In genomic region chr10:84483069-84483468, GRCm38 (mm10) we compare ENCODE assay signal across 24 mouse cellular contexts. TPM values are rescaled to one million over a fixed set of nuclear protein-coding genes. Genes with fewer than 3 reads are reported as not detected.
DNase-seq lines count a peak whose midpoint lies in the region; ATAC-seq and TF ChIP-seq lines count a peak whose summit lies in the region.
"Had no signal": no experiment of that assay in that cellular context is flagged by ENCODE, and none has a peak within 500 bp of the region (broad histone marks: within the 10 kb centered on the region; RNA-seq: fewer than 3 reads in every experiment).

No protein-coding gene starts in this region.

- no peaks in the 10 kb centered on the region for H3K9me3 ChIP-seq in kidney, embryonic 15.5 days (replicated peaks)
- H3K9me3 ChIP-seq in MEL (replicated peaks; ENCODE audit: insufficient read depth, low read length), result no peaks in the 10 kb centered on the region
- H3K9me3 ChIP-seq in stomach, postnatal 0 days (ENCODE audit: control insufficient read depth, low read length), result no peaks in the 10 kb centered on the region
- H3K9me3 ChIP-seq: embryonic facial prominence, embryonic 13.5 days; forebrain, embryonic 12.5 days; G1E; heart, embryonic 13.5 days; hindbrain, embryonic 15.5 days had no signal

- no peak for DNase-seq in kidney, postnatal 25 days
- peak; percentile 36 for DNase-seq in 3T3-L1 (ENCODE audit: low read depth, low spot score)
- DNase-seq in MEL (ENCODE audit: low read depth, low spot score), result peak; percentile 75
- DNase-seq in stomach, postnatal 0 days (ENCODE audit: low spot score), result no peak
- DNase-seq in right cerebral cortex, postnatal 25 days, result no peak
- DNase-seq in layer of hippocampus, postnatal 25 days (ENCODE audit: extremely low spot score in 1 of 2, low spot score in 1 of 2), result no peak
- DNase-seq: adrenal gland, adult 2 months; adrenal gland, postnatal 25 days; B cell, adult 2 months; cerebellum, adult 18-20 months; cerebellum, adult 9-11 months; cerebellum, postnatal 36 days; forebrain, postnatal 0 days; gastrocnemius, adult 2 months; gastrocnemius, postnatal 36 days; heart, adult 11 months; heart, postnatal 36 days had no signal

- no peak overlapping the region for H3K4me2 ChIP-seq in kidney, embryonic 15.5 days
- H3K4me2 ChIP-seq in stomach, postnatal 0 days (replicated peaks; ENCODE audit: low read depth), result no peak overlapping the region
- H3K4me2 ChIP-seq: embryonic facial prominence, embryonic 13.5 days; forebrain, embryonic 12.5 days; heart, embryonic 13.5 days; hindbrain, embryonic 15.5 days had no signal

- TF ChIP-seq RAD21 in MEL (IDR thresholded peaks at IDR 0.05; ENCODE audit: low read depth, low read length), result peak; percentile 35

- H3K27me3 ChIP-seq in kidney, embryonic 15.5 days, result no peaks in the 10 kb centered on the region
- 0 out of 4 replicates have a peak, but pooled peaks cover 0 to 2% of the 10 kb centered on the region in 2 experiments for H3K27me3 ChIP-seq in MEL (ENCODE audit: control insufficient read depth in 1 of 2, insufficient read depth in 2 of 2, low read length in 2 of 2)
- no peaks in the 10 kb centered on the region for H3K27me3 ChIP-seq in stomach, postnatal 0 days (ENCODE audit: control insufficient read depth, insufficient read depth, low read length)
- H3K27me3 ChIP-seq: embryonic facial prominence, embryonic 13.5 days; forebrain, embryonic 12.5 days; heart, embryonic 13.5 days; hindbrain, embryonic 15.5 days had no signal

- H3K36me3 ChIP-seq in kidney, embryonic 15.5 days, result no peaks in the 10 kb centered on the region
- H3K36me3 ChIP-seq in MEL (ENCODE audit: control insufficient read depth in 1 of 2, insufficient read depth in 2 of 2, low read length in 2 of 2), result peaks cover 0 to 10% of the 10 kb centered on the region in 2 experiments; a peak in 2 of 4 replicates
- H3K36me3 ChIP-seq in stomach, postnatal 0 days (ENCODE audit: control insufficient read depth, insufficient read depth, low read length), result no peaks in the 10 kb centered on the region
- H3K36me3 ChIP-seq: embryonic facial prominence, embryonic 13.5 days; forebrain, embryonic 12.5 days; G1E; heart, embryonic 13.5 days; hindbrain, embryonic 15.5 days had no signal

- no peak for TF ChIP-seq POLR2A in MEL (IDR thresholded peaks at IDR 0.05; ENCODE audit: control insufficient read depth in 1 of 2, insufficient read depth in 1 of 2, low read depth in 1 of 2, low read length in 2 of 2, poor library complexity in 1 of 2)

- peak; percentile 25 to 56 (median 33); a peak in 5 of 6 replicates for TF ChIP-seq CTCF in MEL (IDR thresholded peaks at IDR 0.05 in 2 of 3, conservative IDR thresholded peaks at IDR 0.05 in 1 of 3; ENCODE audit: control insufficient read depth in 1 of 3, insufficient read depth in 1 of 3, low read depth in 2 of 3, low read length in 3 of 3, poor library complexity in 1 of 3, severe bottlenecking in 1 of 3)
- TF ChIP-seq CTCF in stomach, postnatal 0 days (IDR thresholded peaks at IDR 0.05; ENCODE audit: low read depth), result peak; percentile 40

- H3K4me3 ChIP-seq in kidney, embryonic 15.5 days (replicated peaks), result no peak overlapping the region
- H3K4me3 ChIP-seq in MEL (ENCODE audit: control insufficient read depth in 1 of 2, insufficient read depth in 1 of 2, low read depth in 2 of 2, low read length in 2 of 2), result peak overlapping the region; percentile 62 to 64
- H3K4me3 ChIP-seq in stomach, postnatal 0 days (ENCODE audit: low read depth, low read length), result no peak overlapping the region
- H3K4me3 ChIP-seq: embryonic facial prominence, embryonic 13.5 days; forebrain, embryonic 12.5 days; gastrocnemius, adult 2 months; heart, embryonic 13.5 days; hindbrain, embryonic 15.5 days had no signal

- H3K79me2 ChIP-seq in MEL (ENCODE audit: control insufficient read depth, insufficient read depth, low read length, poor library complexity), result no peaks in the 10 kb centered on the region; the same call in 1 of the 2 replicates

- peaks cover 30% of the 10 kb centered on the region for H3K4me1 ChIP-seq in kidney, embryonic 15.5 days
- peaks cover 0 to 15% of the 10 kb centered on the region in 2 experiments; a peak in 2 of 4 replicates for H3K4me1 ChIP-seq in MEL (ENCODE audit: control insufficient read depth in 1 of 2, insufficient read depth in 2 of 2, low read length in 2 of 2)
- H3K4me1 ChIP-seq in stomach, postnatal 0 days (replicated peaks; ENCODE audit: control insufficient read depth, insufficient read depth), result no peaks in the 10 kb centered on the region

- no peak overlapping the region for H3K9ac ChIP-seq in kidney, embryonic 15.5 days
- H3K9ac ChIP-seq in MEL (ENCODE audit: control insufficient read depth, low read depth, low read length, poor library complexity, severe bottlenecking), result peak overlapping the region; percentile 71
- H3K9ac ChIP-seq in stomach, postnatal 0 days (ENCODE audit: low read length), result no peak overlapping the region
- H3K9ac ChIP-seq: embryonic facial prominence, embryonic 13.5 days; forebrain, embryonic 12.5 days; forebrain, postnatal 0 days; heart, embryonic 13.5 days; hindbrain, embryonic 15.5 days had no signal

- 78% methylated on average over 2 of the region's 2 CpGs for WGBS in kidney, embryonic 15.5 days
- WGBS in stomach, postnatal 0 days, result 69% methylated on average over 2 of the region's 2 CpGs

- TF ChIP-seq EP300 in MEL (IDR thresholded peaks at IDR 0.05; ENCODE audit: low read depth in 1 of 2, low read length in 2 of 2), result no peak
- TF ChIP-seq EP300 in stomach, postnatal 0 days (optimal IDR thresholded peaks at IDR 0.05), result no peak

- no peak for ATAC-seq in kidney, embryonic 15.5 days (replicated peaks; ENCODE audit: low FRiP score)
- ATAC-seq in stomach, postnatal 0 days (ENCODE audit: low FRiP score, low TSS enrichment), result no peak
- ATAC-seq: CD4-positive, CD25-positive, alpha-beta regulatory T cell, adult 4 months; forebrain, postnatal 0 days had no signal

- peak overlapping the region; percentile 2; the same call in 1 of the 2 replicates for H3K27ac ChIP-seq in kidney, embryonic 15.5 days
- peak overlapping the region; percentile 74 for H3K27ac ChIP-seq in MEL (ENCODE audit: control insufficient read depth, low read depth, low read length)
- no peak overlapping the region; the same call in 1 of the 2 replicates for H3K27ac ChIP-seq in stomach, postnatal 0 days (replicated peaks)
- H3K27ac ChIP-seq: embryonic facial prominence, embryonic 13.5 days; forebrain, embryonic 12.5 days; gastrocnemius, adult 2 months; heart, embryonic 13.5 days; hindbrain, embryonic 15.5 days had no signal

TF ChIP-seq in MEL, 35 proteins besides CTCF, POLR2A, EP300 and RAD21:
- TF ChIP-seq ZC3H11A (IDR thresholded peaks at IDR 0.05; ENCODE audit: low read depth, low read length), result peak; percentile 45; the same call in 1 of the 2 replicates
- TF ChIP-seq CHD1 (IDR thresholded peaks at IDR 0.05; ENCODE audit: low read depth, low read length), result no peak

RNA-seq across cellular contexts. Expression of gene Nuak1, which starts 42.7 kb away (rescaled TPM):
- polyA plus RNA-seq in kidney, embryonic 15.5 days (2015; fragmentation: Nextera tagmentation; extraction: Ambion mirVana), result 3.0 and 3.2 TPM in 2 replicates
- 0.92 and 1.1 TPM in 2 replicates for total RNA-seq in MEL (2012; rRNA removed)
- 1 to 10 TPM in 1 of 2 experiments, not detected in 1; 2.2 TPM for polyA plus RNA-seq in MEL (2012; ENCODE audit: insufficient read depth in 1 of 2, insufficient read length in 2 of 2, low read depth in 1 of 2, low replicate concordance in 2 of 2, missing spikeins in 1 of 2)
- 0.35 and 0.40 TPM in 2 replicates for polyA plus RNA-seq in stomach, postnatal 0 days (2015; fragmentation: Nextera tagmentation; extraction: Ambion mirVana)
- 10 to 100 TPM; 50.0 to 53.4 TPM for total RNA-seq in layer of hippocampus, postnatal 25 days (2021)
- polyA plus RNA-seq: CD4-positive, CD25-positive, alpha-beta regulatory T cell, adult 4 months; G1E had no signal

RNA-seq across cellular contexts. Expression of gene Ckap4, which starts 50.8 kb away (rescaled TPM):
- 89.9 and 94.3 TPM in 2 replicates for polyA plus RNA-seq in kidney, embryonic 15.5 days (2015; fragmentation: Nextera tagmentation; extraction: Ambion mirVana)
- 1.0 TPM in 2 replicates for total RNA-seq in MEL (2012; rRNA removed)
- polyA plus RNA-seq in MEL (2012; ENCODE audit: insufficient read depth in 1 of 2, insufficient read length in 2 of 2, low read depth in 1 of 2, low replicate concordance in 2 of 2, missing spikeins in 1 of 2), result 1 to 10 TPM in 1 of 2 experiments, not detected in 1; 5.2 TPM
- polyA plus RNA-seq in stomach, postnatal 0 days (2015; fragmentation: Nextera tagmentation; extraction: Ambion mirVana), result 55.7 and 59.2 TPM in 2 replicates
- total RNA-seq in layer of hippocampus, postnatal 25 days (2021), result 10 to 100 TPM; 19.2 to 21.9 TPM

Comparison
In these comparisons a context has a peak if more than half of its experiments do, and no peak if none do; other contexts are left out.
1. H3K4me3 ChIP-seq: peak in MEL (2 of 2); none in kidney, embryonic 15.5 days (single experiment) and stomach, postnatal 0 days (single experiment).
2. DNase-seq: peak in 3T3-L1 (single experiment) and MEL (single experiment); none in kidney, postnatal 25 days (0 of 2), stomach, postnatal 0 days (single experiment), right cerebral cortex, postnatal 25 days (single experiment) and layer of hippocampus, postnatal 25 days (0 of 2).